22 mouse cellular contexts compared by ENCODE assay signal in the genomic region with DNA sequence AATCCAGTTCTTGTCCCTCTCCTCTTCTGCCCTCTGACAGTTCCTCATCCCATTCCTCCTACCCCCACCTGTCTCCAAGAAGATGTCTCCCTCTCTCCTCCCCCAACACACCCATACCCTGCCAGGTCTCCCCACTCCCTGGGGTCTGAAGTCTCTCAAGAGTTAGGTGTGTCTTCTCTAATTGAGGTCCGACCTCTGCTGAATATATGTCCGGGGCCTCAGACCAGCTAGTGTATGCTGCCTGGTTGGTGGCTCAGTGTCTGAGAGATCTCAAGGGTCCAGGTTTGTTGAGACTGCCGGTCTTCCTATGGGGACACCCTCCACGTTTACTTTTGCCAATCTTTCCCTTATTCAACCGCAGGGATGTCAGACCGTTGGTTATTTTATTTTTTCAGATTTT.
DNase-seq lines count a peak whose midpoint lies in the region; ATAC-seq and TF ChIP-seq lines count a peak whose summit lies in the region.
"Had no signal": no experiment of that assay in that cellular context is flagged by ENCODE, and none has a peak within 500 bp of the region (broad histone marks: within the 10 kb centered on the region; RNA-seq: fewer than 3 reads in every experiment).

No protein-coding gene starts in this region.

- H3K9me3 ChIP-seq in embryonic facial prominence, embryonic 13.5 days, result no peaks in the 10 kb centered on the region
- H3K9me3 ChIP-seq in embryonic facial prominence, embryonic 10.5 days, result no peaks in the 10 kb centered on the region
- no peaks in the 10 kb centered on the region for H3K9me3 ChIP-seq in heart, embryonic 11.5 days (replicated peaks; ENCODE audit: control insufficient read depth, low read length)
- no peaks in the 10 kb centered on the region for H3K9me3 ChIP-seq in lung, embryonic 14.5 days (ENCODE audit: low read depth, low read length)
- no peaks in the 10 kb centered on the region for H3K9me3 ChIP-seq in lung, postnatal 0 days (ENCODE audit: low read length)
- H3K9me3 ChIP-seq: G1E had no signal

- H3K4me1 ChIP-seq in embryonic facial prominence, embryonic 13.5 days, result no peaks in the 10 kb centered on the region
- H3K4me1 ChIP-seq in embryonic facial prominence, embryonic 10.5 days, result no peaks in the 10 kb centered on the region
- no peaks in the 10 kb centered on the region for H3K4me1 ChIP-seq in heart, embryonic 11.5 days (ENCODE audit: control insufficient read depth, insufficient read depth, low read length)
- H3K4me1 ChIP-seq in lung, embryonic 14.5 days (ENCODE audit: insufficient read depth), result no peaks in the 10 kb centered on the region
- no peaks in the 10 kb centered on the region for H3K4me1 ChIP-seq in lung, postnatal 0 days (ENCODE audit: insufficient read depth, low read depth, low read length)

- no peak for TF ChIP-seq CTCF in lung, embryonic 14.5 days (IDR thresholded peaks at IDR 0.05; ENCODE audit: low read depth)
- no peak for TF ChIP-seq CTCF in lung, postnatal 0 days (IDR thresholded peaks at IDR 0.05)

- no peak overlapping the region for H3K4me2 ChIP-seq in embryonic facial prominence, embryonic 13.5 days
- no peak overlapping the region for H3K4me2 ChIP-seq in heart, embryonic 11.5 days
- H3K4me2 ChIP-seq in lung, embryonic 14.5 days, result no peak overlapping the region
- H3K4me2 ChIP-seq in lung, postnatal 0 days (replicated peaks; ENCODE audit: low read depth, low read length), result no peak overlapping the region

- H3K27me3 ChIP-seq in embryonic facial prominence, embryonic 13.5 days, result no peaks in the 10 kb centered on the region
- no peaks in the 10 kb centered on the region for H3K27me3 ChIP-seq in embryonic facial prominence, embryonic 10.5 days (replicated peaks; ENCODE audit: low read depth, poor library complexity, severe bottlenecking)
- H3K27me3 ChIP-seq in heart, embryonic 11.5 days (ENCODE audit: control insufficient read depth, insufficient read depth, low read length), result no peaks in the 10 kb centered on the region
- H3K27me3 ChIP-seq in lung, embryonic 14.5 days (ENCODE audit: insufficient read depth, low read length), result no peaks in the 10 kb centered on the region
- H3K27me3 ChIP-seq in lung, postnatal 0 days (replicated peaks; ENCODE audit: insufficient read depth, low read length), result no peaks in the 10 kb centered on the region
- H3K27me3 ChIP-seq: CH12.LX, Patski had no signal

- TF ChIP-seq EP300 in lung, postnatal 0 days (IDR thresholded peaks at IDR 0.05), result no peak

- no peak overlapping the region for H3K9ac ChIP-seq in embryonic facial prominence, embryonic 13.5 days
- H3K9ac ChIP-seq in heart, embryonic 11.5 days (ENCODE audit: low read depth, low read length), result no peak overlapping the region
- no peak overlapping the region for H3K9ac ChIP-seq in lung, embryonic 14.5 days
- H3K9ac ChIP-seq in lung, postnatal 0 days (replicated peaks; ENCODE audit: low read depth), result no peak overlapping the region

- peak; percentile 37; the same call in 1 of the 2 replicates for ATAC-seq in embryonic facial prominence, embryonic 13.5 days (ENCODE audit: insufficient number of reproducible peaks, insufficient read depth, low FRiP score, low TSS enrichment, low read depth)
- no peak for ATAC-seq in heart, embryonic 11.5 days (replicated peaks; ENCODE audit: insufficient number of reproducible peaks, low FRiP score, low TSS enrichment)
- 0 out of 2 replicates have a peak, but pooled peaks have one; percentile 25 for ATAC-seq in lung, embryonic 14.5 days (ENCODE audit: insufficient read depth)
- no peak for ATAC-seq in lung, postnatal 0 days
- ATAC-seq: activated CD4-positive, CD25-positive, alpha-beta regulatory T cell, adult 4 months; CD4-positive, CD25-positive, alpha-beta regulatory T cell, adult 4 months; forebrain, embryonic 14.5 days; forebrain, embryonic 16.5 days; Patski had no signal

- H3K27ac ChIP-seq in embryonic facial prominence, embryonic 13.5 days, result no peak overlapping the region
- H3K27ac ChIP-seq in embryonic facial prominence, embryonic 10.5 days (replicated peaks), result no peak overlapping the region
- no peak overlapping the region for H3K27ac ChIP-seq in heart, embryonic 11.5 days (ENCODE audit: low read depth, low read length)
- no peak overlapping the region for H3K27ac ChIP-seq in lung, embryonic 14.5 days (ENCODE audit: low read depth)
- no peak overlapping the region for H3K27ac ChIP-seq in lung, postnatal 0 days (ENCODE audit: low read length)

- no peak overlapping the region for H3K4me3 ChIP-seq in embryonic facial prominence, embryonic 13.5 days
- no peak overlapping the region for H3K4me3 ChIP-seq in embryonic facial prominence, embryonic 10.5 days
- H3K4me3 ChIP-seq in heart, embryonic 11.5 days (ENCODE audit: low read depth, low read length), result no peak overlapping the region
- no peak overlapping the region for H3K4me3 ChIP-seq in lung, embryonic 14.5 days (ENCODE audit: low read depth, low read length)
- no peak overlapping the region for H3K4me3 ChIP-seq in lung, postnatal 0 days (ENCODE audit: low read depth, low read length)

- H3K36me3 ChIP-seq in embryonic facial prominence, embryonic 13.5 days, result no peaks in the 10 kb centered on the region
- no peaks in the 10 kb centered on the region for H3K36me3 ChIP-seq in embryonic facial prominence, embryonic 10.5 days (replicated peaks)
- no peaks in the 10 kb centered on the region for H3K36me3 ChIP-seq in heart, embryonic 11.5 days (ENCODE audit: control insufficient read depth, insufficient read depth, low read length)
- no peaks in the 10 kb centered on the region for H3K36me3 ChIP-seq in lung, embryonic 14.5 days (ENCODE audit: insufficient read depth)
- H3K36me3 ChIP-seq in lung, postnatal 0 days (ENCODE audit: insufficient read depth, low read length), result no peaks in the 10 kb centered on the region
- H3K36me3 ChIP-seq: G1E had no signal

- no peak for DNase-seq in embryonic facial prominence, embryonic 10.5 days (ENCODE audit: low spot score)
- DNase-seq in heart, adult 11 months, result peak; percentile 83
- no peak for DNase-seq in lung, embryonic 14.5 days
- no peak for DNase-seq in lung, postnatal 0 days (ENCODE audit: low spot score)
- DNase-seq: adrenal gland, adult 8-10 months; adrenal gland, postnatal 14 days; adrenal gland, postnatal 36 days; B cell, adult 2 months; cerebellum, adult 11-12 months; cerebellum, adult 2 months; cerebellum, adult 9-10 months; cerebellum, postnatal 10 days; cerebellum, postnatal 25 days had no signal

- WGBS in embryonic facial prominence, embryonic 13.5 days, result 87% methylated on average over 6 of the region's 6 CpGs
- 91% methylated on average over 6 of the region's 6 CpGs for WGBS in embryonic facial prominence, embryonic 10.5 days
- 82% methylated on average over 6 of the region's 6 CpGs for WGBS in heart, embryonic 11.5 days (ENCODE audit: insufficient replicate concordance)
- WGBS in lung, embryonic 14.5 days, result 72% methylated on average over 6 of the region's 6 CpGs
- WGBS in lung, postnatal 0 days, result 64% methylated on average over 6 of the region's 6 CpGs

Comparison
In these comparisons a context has a peak if more than half of its experiments do, and no peak if none do; other contexts are left out.
1. ATAC-seq: peak in embryonic facial prominence, embryonic 13.5 days (single experiment) and lung, embryonic 14.5 days (single experiment); none in heart, embryonic 11.5 days (single experiment) and lung, postnatal 0 days (single experiment).